Mouse (Mus musculus): ENCODE measurements at regions not wholly inside any gene's neighbourhood (a gene's known extent, or its start where the extent isn't known, plus 50 kb on each side); places are given as distances from the start of the nearest gene placed in this dataset.

DNA sequence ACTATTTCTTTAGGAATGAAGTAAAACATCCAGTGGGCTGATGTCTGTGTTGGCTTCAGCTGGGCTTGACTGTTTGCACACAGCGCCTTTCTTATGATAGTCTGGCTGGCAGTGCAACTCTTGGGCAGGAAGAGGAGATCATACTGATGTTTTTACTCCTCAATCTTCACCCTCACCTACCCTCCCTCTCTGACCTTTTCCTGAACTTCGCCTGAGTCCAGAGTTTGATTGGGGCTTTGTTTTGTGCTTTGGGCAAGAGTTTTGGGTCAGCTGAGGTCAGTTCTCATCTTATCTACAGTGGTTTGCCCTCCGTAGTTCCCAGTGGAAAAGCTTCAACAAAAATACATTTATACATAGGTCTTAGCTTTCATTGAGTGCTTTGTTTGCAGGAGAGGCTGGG, 118.1 kb upstream of the Dpt start:
- no peak for ATAC-seq (ENCODE audit: insufficient read depth, low FRiP score)
- Histone ChIP-seq H3K36me3 (ENCODE audit: control insufficient read depth, insufficient read depth, low read length) (no peaks in the 10 kb centered on the region), H3K4me1 (ENCODE audit: control insufficient read depth, insufficient read depth, low read length) (no peaks in the 10 kb centered on the region), H3K9me3 (replicated peaks; ENCODE audit: control insufficient read depth, low read length) (0 out of 2 replicates have a peak, but pooled peaks cover 6% of the 10 kb centered on the region), H3K27ac (ENCODE audit: low read length) (no peak overlapping the region), H3K27me3 (ENCODE audit: control insufficient read depth, insufficient read depth, low read length) (no peaks in the 10 kb centered on the region), H3K9ac (ENCODE audit: low read length) (no peak overlapping the region), H3K4me2 (ENCODE audit: low read depth, low read length) (no peak overlapping the region), H3K4me3 (replicated peaks; ENCODE audit: low read length) (no peak overlapping the region)
- 39% methylated on average over 3 of the region's 3 CpGs for WGBS

DNA sequence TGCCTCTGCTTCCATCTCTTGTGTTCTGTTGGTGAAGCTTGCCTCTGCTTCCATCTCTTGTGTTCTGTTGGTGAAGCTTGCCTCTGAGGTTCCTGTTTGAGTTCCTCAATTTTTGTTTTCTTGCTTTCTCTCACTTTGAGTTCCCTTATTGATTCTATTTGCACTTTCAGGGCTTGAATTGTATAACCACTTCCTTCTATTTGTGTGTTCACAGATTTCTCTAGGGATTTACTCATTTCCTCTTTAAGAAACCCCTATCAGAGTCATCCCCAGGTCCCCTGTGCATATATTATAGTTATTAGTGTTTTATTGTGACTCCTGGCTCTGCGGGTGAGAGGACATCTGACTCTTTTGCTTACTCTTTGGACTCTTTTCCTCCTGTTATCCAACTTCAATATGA, 144.2 kb upstream of the Dpt start:
- H3K4me2 ChIP-seq (ENCODE audit: low read depth, low read length), result no peak overlapping the region
- no peak overlapping the region for H3K27ac ChIP-seq (ENCODE audit: low read length)
- H3K9me3 ChIP-seq (replicated peaks; ENCODE audit: control insufficient read depth, low read length), result no peaks in the 10 kb centered on the region
- no peaks in the 10 kb centered on the region for H3K36me3 ChIP-seq (ENCODE audit: control insufficient read depth, insufficient read depth, low read length)
- H3K27me3 ChIP-seq (ENCODE audit: control insufficient read depth, insufficient read depth, low read length), result no peaks in the 10 kb centered on the region
- H3K9ac ChIP-seq (ENCODE audit: low read length), result no peak overlapping the region
- H3K4me1 ChIP-seq (ENCODE audit: control insufficient read depth, insufficient read depth, low read length), result no peaks in the 10 kb centered on the region
- WGBS, result 88% methylated on average over 1 of the region's 1 CpGs
- H3K4me3 ChIP-seq (replicated peaks; ENCODE audit: low read length), result no peak overlapping the region
- no peak for ATAC-seq (ENCODE audit: insufficient read depth, low FRiP score)

DNA sequence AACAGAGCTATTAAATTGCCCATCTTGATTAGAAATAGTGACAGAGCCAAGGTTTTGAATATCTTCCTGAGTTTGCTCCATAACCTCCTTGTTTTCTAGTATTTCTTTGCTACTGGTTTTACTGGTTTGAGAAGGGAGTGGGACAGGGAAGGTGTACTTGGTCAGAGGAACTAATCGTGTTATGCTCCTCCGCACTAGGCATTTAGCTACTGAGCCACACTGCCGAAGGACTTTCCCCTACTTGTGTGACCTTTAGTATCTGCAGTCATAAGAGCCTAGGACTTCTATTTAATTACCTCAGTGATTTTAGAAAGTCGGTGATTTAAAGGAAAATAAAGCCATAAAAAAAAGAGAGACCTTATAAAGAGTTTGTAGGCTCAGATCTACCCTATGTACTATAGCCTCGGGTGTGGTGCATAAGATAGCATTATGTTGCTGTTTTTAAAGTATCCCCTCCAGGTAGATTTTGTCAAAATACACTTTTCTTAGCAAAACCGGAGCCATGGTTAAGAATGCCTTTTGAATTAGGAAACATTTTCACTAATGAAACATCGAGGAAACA, 158.5 kb upstream of the Dpt start:
- H3K4me3 ChIP-seq (replicated peaks; ENCODE audit: low read length), result no peak overlapping the region
- H3K9ac ChIP-seq (ENCODE audit: low read length), result no peak overlapping the region
- 82% methylated on average over 7 of the region's 7 CpGs for WGBS
- H3K36me3 ChIP-seq (ENCODE audit: control insufficient read depth, insufficient read depth, low read length), result no peaks in the 10 kb centered on the region
- no peak overlapping the region for H3K4me2 ChIP-seq (ENCODE audit: low read depth, low read length)
- no peaks in the 10 kb centered on the region for H3K4me1 ChIP-seq (ENCODE audit: control insufficient read depth, insufficient read depth, low read length)
- no peaks in the 10 kb centered on the region for H3K27me3 ChIP-seq (ENCODE audit: control insufficient read depth, insufficient read depth, low read length)
- no peak for ATAC-seq (ENCODE audit: insufficient read depth, low FRiP score)
- H3K9me3 ChIP-seq (replicated peaks; ENCODE audit: control insufficient read depth, low read length), result no peaks in the 10 kb centered on the region
- H3K27ac ChIP-seq (ENCODE audit: low read length), result no peak overlapping the region

DNA sequence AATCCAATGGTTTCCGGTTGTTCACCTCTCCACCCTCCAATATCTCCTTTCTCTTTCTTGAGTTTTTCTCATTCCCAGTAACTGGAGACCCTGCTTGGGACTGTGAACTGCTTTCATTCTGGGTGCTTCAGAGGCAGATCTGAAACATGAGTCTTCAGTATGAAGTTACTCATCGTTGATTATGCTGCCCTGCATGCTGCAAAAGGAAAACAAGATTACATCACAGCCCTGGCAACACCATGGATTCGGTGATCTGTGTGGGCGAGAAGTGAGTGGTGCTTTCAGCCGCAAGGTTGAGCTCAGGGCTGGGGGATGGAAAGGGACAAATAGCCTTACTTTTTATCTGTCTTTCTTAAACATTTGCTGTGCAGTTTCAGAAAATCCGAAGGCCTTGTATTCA, 164.8 kb upstream of the Dpt start:
- Histone ChIP-seq H3K27ac (ENCODE audit: low read length) (no peak overlapping the region), H3K36me3 (ENCODE audit: control insufficient read depth, insufficient read depth, low read length) (no peaks in the 10 kb centered on the region), H3K9me3 (replicated peaks; ENCODE audit: control insufficient read depth, low read length) (no peaks in the 10 kb centered on the region), H3K4me3 (replicated peaks; ENCODE audit: low read length) (no peak overlapping the region), H3K9ac (ENCODE audit: low read length) (no peak overlapping the region), H3K4me1 (ENCODE audit: control insufficient read depth, insufficient read depth, low read length) (no peaks in the 10 kb centered on the region), H3K27me3 (ENCODE audit: control insufficient read depth, insufficient read depth, low read length) (no peaks in the 10 kb centered on the region), H3K4me2 (ENCODE audit: low read depth, low read length) (no peak overlapping the region)
- ATAC-seq (ENCODE audit: insufficient read depth, low FRiP score), result no peak
- 76% methylated on average over 6 of the region's 6 CpGs for WGBS

DNA sequence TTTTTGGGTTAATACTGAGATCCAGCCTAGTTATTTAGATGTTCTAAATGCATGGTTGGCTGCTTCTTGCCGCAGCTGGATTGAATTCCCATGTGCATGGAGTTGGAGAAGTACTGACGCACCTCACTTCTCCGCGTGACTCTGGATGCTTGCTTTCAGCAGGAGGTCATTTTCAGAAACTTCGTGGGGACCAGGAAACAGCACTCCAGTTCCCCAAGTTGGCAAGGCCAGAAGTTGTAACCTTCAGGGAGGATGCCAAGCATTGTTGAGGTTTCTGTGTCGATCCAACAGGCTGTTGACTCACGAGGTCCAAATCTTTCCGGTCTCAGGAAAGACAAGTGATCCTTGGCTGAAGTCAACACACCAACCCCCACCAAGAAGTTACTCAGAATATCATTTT, 167.6 kb upstream of the Dpt start:
- H3K36me3 ChIP-seq (ENCODE audit: control insufficient read depth, insufficient read depth, low read length), result no peaks in the 10 kb centered on the region
- 82% methylated on average over 8 of the region's 8 CpGs for WGBS

DNA sequence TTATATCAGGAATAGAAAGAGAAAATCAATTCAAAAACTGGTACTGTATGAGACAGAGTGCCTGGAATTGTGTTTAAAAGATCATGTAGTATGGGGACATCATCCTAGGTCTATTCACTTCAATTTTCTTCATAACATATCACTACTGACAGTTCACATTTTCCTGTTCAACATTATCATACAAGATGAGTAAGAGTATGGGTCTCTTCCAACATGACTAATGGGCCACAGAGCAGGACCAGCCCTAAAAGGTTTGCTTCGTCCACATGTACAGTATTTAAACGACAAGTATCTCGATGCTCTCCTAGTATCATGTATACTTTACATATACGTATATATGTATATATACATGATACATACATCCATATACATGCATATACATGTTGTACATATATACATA, 164.8 kb upstream of the Atp1b1 start:
- Histone ChIP-seq H3K4me2 (ENCODE audit: low read depth, low read length) (no peak overlapping the region), H3K4me1 (ENCODE audit: control insufficient read depth, insufficient read depth, low read length) (no peaks in the 10 kb centered on the region), H3K27ac (ENCODE audit: low read length) (no peak overlapping the region), H3K9ac (ENCODE audit: low read length) (no peak overlapping the region), H3K4me3 (replicated peaks; ENCODE audit: low read length) (no peak overlapping the region), H3K36me3 (ENCODE audit: control insufficient read depth, insufficient read depth, low read length) (no peaks in the 10 kb centered on the region), H3K9me3 (replicated peaks; ENCODE audit: control insufficient read depth, low read length) (no peaks in the 10 kb centered on the region), H3K27me3 (ENCODE audit: control insufficient read depth, insufficient read depth, low read length) (no peaks in the 10 kb centered on the region)
- ATAC-seq (ENCODE audit: insufficient read depth, low FRiP score), result no peak
- 92% methylated on average over 4 of the region's 4 CpGs for WGBS

More for the DNA sequence above, 167.6 kb upstream of the Dpt start:
- no peaks in the 10 kb centered on the region for H3K4me1 ChIP-seq (ENCODE audit: control insufficient read depth, insufficient read depth, low read length)
- H3K27ac ChIP-seq (ENCODE audit: low read length), result no peak overlapping the region
- H3K4me3 ChIP-seq (replicated peaks; ENCODE audit: low read length), result no peak overlapping the region
- no peak overlapping the region for H3K9ac ChIP-seq (ENCODE audit: low read length)
- H3K27me3 ChIP-seq (ENCODE audit: control insufficient read depth, insufficient read depth, low read length), result no peaks in the 10 kb centered on the region
- no peak overlapping the region for H3K4me2 ChIP-seq (ENCODE audit: low read depth, low read length)
- no peak for ATAC-seq (ENCODE audit: insufficient read depth, low FRiP score)
- H3K9me3 ChIP-seq (replicated peaks; ENCODE audit: control insufficient read depth, low read length), result no peaks in the 10 kb centered on the region

DNA sequence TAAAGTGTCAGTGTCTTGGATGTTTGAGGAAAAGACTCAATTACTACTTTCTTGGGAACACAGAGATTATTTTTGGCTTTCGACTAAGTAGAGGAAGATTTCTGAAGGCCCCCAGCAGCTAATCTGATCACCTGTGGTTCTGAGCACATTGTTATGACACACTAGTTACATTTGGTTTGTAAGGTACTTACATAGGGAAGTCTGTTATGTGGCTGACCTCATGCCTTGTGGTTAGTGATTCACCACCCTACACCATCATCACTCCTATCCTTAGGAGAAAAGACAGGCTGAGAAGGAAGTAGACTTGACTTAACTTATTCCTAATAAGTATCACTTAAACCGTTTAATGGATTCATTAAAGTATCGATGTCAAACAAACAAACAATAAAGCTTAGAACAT, 164.3 kb upstream of the Atp1b1 start:
- no peak overlapping the region for H3K4me3 ChIP-seq (replicated peaks; ENCODE audit: low read length)
- H3K4me2 ChIP-seq (ENCODE audit: low read depth, low read length), result no peak overlapping the region
- 90% methylated on average over 3 of the region's 3 CpGs for WGBS
- H3K27me3 ChIP-seq (ENCODE audit: control insufficient read depth, insufficient read depth, low read length), result no peaks in the 10 kb centered on the region
- H3K36me3 ChIP-seq (ENCODE audit: control insufficient read depth, insufficient read depth, low read length), result no peaks in the 10 kb centered on the region
- no peaks in the 10 kb centered on the region for H3K9me3 ChIP-seq (replicated peaks; ENCODE audit: control insufficient read depth, low read length)
- no peaks in the 10 kb centered on the region for H3K4me1 ChIP-seq (ENCODE audit: control insufficient read depth, insufficient read depth, low read length)
- H3K27ac ChIP-seq (ENCODE audit: low read length), result no peak overlapping the region
- no peak overlapping the region for H3K9ac ChIP-seq (ENCODE audit: low read length)
- no peak for ATAC-seq (ENCODE audit: insufficient read depth, low FRiP score)

DNA sequence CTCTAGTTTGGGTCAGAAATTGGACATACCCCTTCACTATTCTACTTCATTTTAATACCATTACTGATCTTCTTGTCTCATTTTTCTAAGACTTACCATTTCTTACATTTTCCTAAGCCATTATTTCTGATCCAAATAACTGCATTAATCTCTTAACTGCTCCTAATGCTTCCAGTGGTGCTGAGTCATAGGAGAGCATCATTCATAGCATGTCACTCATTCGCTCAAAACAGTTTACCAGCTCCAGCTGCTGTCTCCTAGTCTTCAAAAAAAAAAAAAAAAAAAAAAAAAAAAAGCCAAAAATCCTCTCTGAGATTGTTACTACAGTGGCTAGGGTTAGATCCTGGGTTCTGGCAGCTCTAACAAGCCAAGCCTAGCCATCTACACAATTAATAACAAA, 162.0 kb upstream of the Atp1b1 start:
- Histone ChIP-seq H3K4me3 (replicated peaks; ENCODE audit: low read length) (no peak overlapping the region), H3K9me3 (replicated peaks; ENCODE audit: control insufficient read depth, low read length) (no peaks in the 10 kb centered on the region), H3K4me2 (ENCODE audit: low read depth, low read length) (no peak overlapping the region), H3K36me3 (ENCODE audit: control insufficient read depth, insufficient read depth, low read length) (no peaks in the 10 kb centered on the region), H3K4me1 (ENCODE audit: control insufficient read depth, insufficient read depth, low read length) (no peaks in the 10 kb centered on the region), H3K27me3 (ENCODE audit: control insufficient read depth, insufficient read depth, low read length) (no peaks in the 10 kb centered on the region), H3K9ac (ENCODE audit: low read length) (no peak overlapping the region), H3K27ac (ENCODE audit: low read length) (no peak overlapping the region)
- ATAC-seq (ENCODE audit: insufficient read depth, low FRiP score), result no peak
- 71% methylated on average over 1 of the region's 1 CpGs for WGBS

DNA sequence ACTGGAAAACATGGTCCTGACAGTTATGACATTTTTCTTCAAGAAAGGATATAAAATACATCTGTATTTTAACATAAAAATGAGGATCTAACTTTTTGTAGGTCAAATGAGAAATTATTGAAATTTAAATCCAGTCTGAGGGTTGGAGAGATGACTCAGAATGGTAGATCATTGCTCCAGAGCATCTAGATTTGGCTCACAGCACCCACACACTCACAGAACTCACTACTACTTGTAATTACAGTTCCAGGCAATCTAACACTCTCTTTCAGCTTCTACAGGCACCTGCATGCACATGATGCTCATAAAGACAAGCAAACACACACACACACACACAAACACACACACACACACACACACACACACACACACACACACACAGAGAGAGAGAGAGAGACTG, 159.7 kb upstream of the Atp1b1 start:
- Histone ChIP-seq H3K36me3 (ENCODE audit: control insufficient read depth, insufficient read depth, low read length) (no peaks in the 10 kb centered on the region), H3K9ac (ENCODE audit: low read length) (no peak overlapping the region), H3K27me3 (ENCODE audit: control insufficient read depth, insufficient read depth, low read length) (no peaks in the 10 kb centered on the region), H3K9me3 (replicated peaks; ENCODE audit: control insufficient read depth, low read length) (no peaks in the 10 kb centered on the region), H3K27ac (ENCODE audit: low read length) (no peak overlapping the region), H3K4me1 (ENCODE audit: control insufficient read depth, insufficient read depth, low read length) (no peaks in the 10 kb centered on the region), H3K4me2 (ENCODE audit: low read depth, low read length) (no peak overlapping the region), H3K4me3 (replicated peaks; ENCODE audit: low read length) (no peak overlapping the region)
- ATAC-seq (ENCODE audit: insufficient read depth, low FRiP score), result no peak

DNA sequence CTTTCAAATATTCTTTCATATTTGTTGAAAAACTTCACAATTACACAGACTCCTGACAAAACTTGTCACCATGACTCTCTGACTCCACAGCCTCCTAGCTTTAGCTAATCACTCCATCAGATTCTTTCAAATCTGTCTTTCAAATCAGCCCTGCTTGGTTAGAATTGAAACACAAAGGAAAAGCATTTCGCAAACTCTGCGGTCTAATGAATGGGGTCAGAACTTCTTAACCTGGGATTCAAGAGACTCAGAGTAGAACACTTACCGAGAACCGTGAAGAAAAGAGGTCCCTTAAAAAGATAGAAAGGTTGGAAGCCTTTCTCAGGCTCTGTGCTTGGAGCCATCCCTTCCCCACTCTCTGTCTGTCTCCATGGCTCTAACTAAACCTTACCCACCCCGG, 148.9 kb upstream of the Atp1b1 start:
- H3K27ac ChIP-seq (ENCODE audit: low read length), result no peak overlapping the region
- H3K9ac ChIP-seq (ENCODE audit: low read length), result no peak overlapping the region
- ATAC-seq (ENCODE audit: insufficient read depth, low FRiP score), result no peak

More for the DNA sequence above, 148.9 kb upstream of the Atp1b1 start:
- no peaks in the 10 kb centered on the region for H3K9me3 ChIP-seq (replicated peaks; ENCODE audit: control insufficient read depth, low read length)
- no peak overlapping the region for H3K4me2 ChIP-seq (ENCODE audit: low read depth, low read length)
- WGBS, result 73% methylated on average over 5 of the region's 5 CpGs
- H3K4me1 ChIP-seq (ENCODE audit: control insufficient read depth, insufficient read depth, low read length), result no peaks in the 10 kb centered on the region
- no peaks in the 10 kb centered on the region for H3K27me3 ChIP-seq (ENCODE audit: control insufficient read depth, insufficient read depth, low read length)
- no peak overlapping the region for H3K4me3 ChIP-seq (replicated peaks; ENCODE audit: low read length)
- H3K36me3 ChIP-seq (ENCODE audit: control insufficient read depth, insufficient read depth, low read length), result no peaks in the 10 kb centered on the region
